29 mouse cellular contexts compared by ENCODE assay signal in genomic region chr16:28419693-28420299, GRCm38 (mm10).
A peak's percentile ranks its signal among the peaks of the same experiment; 100 is the strongest.
DNase-seq lines count a peak whose midpoint lies in the region; ATAC-seq and TF ChIP-seq lines count a peak whose summit lies in the region.
"Had no signal": no experiment of that assay in that cellular context is flagged by ENCODE, and none has a peak within 500 bp of the region (broad histone marks: within the 10 kb centered on the region; RNA-seq: fewer than 3 reads in every experiment).

No protein-coding gene starts in this region.

- H3K27me3 ChIP-seq in kidney, adult 2 months (replicated peaks; ENCODE audit: control insufficient read depth, insufficient read depth, low read length), result no peaks in the 10 kb centered on the region
- no peaks in the 10 kb centered on the region for H3K27me3 ChIP-seq in liver, adult 2 months (ENCODE audit: control insufficient read depth, insufficient read depth, low read length)
- no peaks in the 10 kb centered on the region for H3K27me3 ChIP-seq in liver, embryonic 11.5 days (replicated peaks; ENCODE audit: control insufficient read depth, insufficient read depth, low read length)
- no peaks in the 10 kb centered on the region for H3K27me3 ChIP-seq in lung, postnatal 0 days (replicated peaks; ENCODE audit: insufficient read depth, low read length)
- H3K27me3 ChIP-seq: forebrain, embryonic 12.5 days; heart, embryonic 12.5 days; hindbrain, embryonic 13.5 days; midbrain, embryonic 15.5 days; neural tube, embryonic 15.5 days; stomach, embryonic 15.5 days had no signal

- H3K9ac ChIP-seq in liver, adult 2 months (ENCODE audit: low read depth, low read length), result no peak overlapping the region
- H3K9ac ChIP-seq in liver, embryonic 11.5 days (ENCODE audit: low read depth, low read length), result no peak overlapping the region
- H3K9ac ChIP-seq in lung, postnatal 0 days (replicated peaks; ENCODE audit: low read depth), result no peak overlapping the region
- H3K9ac ChIP-seq: forebrain, embryonic 12.5 days; forebrain, postnatal 0 days; heart, embryonic 12.5 days; hindbrain, embryonic 13.5 days; midbrain, embryonic 15.5 days; neural tube, embryonic 15.5 days; stomach, embryonic 15.5 days had no signal

- peak; percentile 3 for DNase-seq in kidney, adult 2 months
- DNase-seq in kidney, adult 18-20 months, result no peak
- peak; percentile 55 for DNase-seq in liver, adult 2 months (ENCODE audit: extremely low read depth, low read depth, low spot score)
- no peak for DNase-seq in liver, embryonic 11.5 days (ENCODE audit: low spot score)
- DNase-seq in lung, postnatal 0 days (ENCODE audit: low spot score), result peak; percentile 56
- DNase-seq in lung, postnatal 36 days, result peak; percentile 28
- DNase-seq in layer of hippocampus, adult 9-10 months (ENCODE audit: low spot score), result no peak
- DNase-seq: B cell, adult 2 months; cerebellum, adult 2 months; cerebellum, postnatal 14 days; forebrain, postnatal 0 days; gastrocnemius, postnatal 25 days; heart, adult 18-20 months; heart, postnatal 4 days; layer of hippocampus, adult 9-11 months; liver; retina, postnatal 1 day; right cerebral cortex, postnatal 14 days; thymus, postnatal 14 days had no signal

- no peak for ATAC-seq in liver, embryonic 11.5 days (replicated peaks; ENCODE audit: low FRiP score)
- ATAC-seq in lung, postnatal 0 days, result peak; percentile 77
- no peak for ATAC-seq in erythroblast, adult 5-6 weeks (replicated peaks; ENCODE audit: low FRiP score, poor library complexity, severe bottlenecking)
- ATAC-seq: activated CD4-positive, CD25-positive, alpha-beta regulatory T cell, adult 4 months; forebrain, postnatal 0 days; intestine, embryonic 16.5 days; midbrain, embryonic 15.5 days had no signal

- no peak for TF ChIP-seq CTCF in kidney, adult 2 months (conservative IDR thresholded peaks at IDR 0.05; ENCODE audit: insufficient read depth, insufficient read length, low read depth, low read length)
- TF ChIP-seq CTCF in liver, adult 2 months (IDR thresholded peaks at IDR 0.05; ENCODE audit: low read depth, low read length), result no peak
- no peak for TF ChIP-seq CTCF in lung, postnatal 0 days (IDR thresholded peaks at IDR 0.05)

- no peaks in the 10 kb centered on the region for H3K9me3 ChIP-seq in liver, embryonic 11.5 days (ENCODE audit: control insufficient read depth, low read length)
- no peaks in the 10 kb centered on the region for H3K9me3 ChIP-seq in lung, postnatal 0 days (ENCODE audit: low read length)
- H3K9me3 ChIP-seq: forebrain, embryonic 12.5 days; heart, embryonic 12.5 days; hindbrain, embryonic 13.5 days; midbrain, embryonic 10.5 days; midbrain, embryonic 15.5 days; neural tube, embryonic 15.5 days; stomach, embryonic 15.5 days had no signal

- no peak overlapping the region for H3K4me2 ChIP-seq in liver, embryonic 11.5 days
- H3K4me2 ChIP-seq in lung, postnatal 0 days (replicated peaks; ENCODE audit: low read depth, low read length), result no peak overlapping the region
- H3K4me2 ChIP-seq: forebrain, embryonic 12.5 days; heart, embryonic 12.5 days; hindbrain, embryonic 13.5 days; midbrain, embryonic 15.5 days; neural tube, embryonic 15.5 days; stomach, embryonic 15.5 days had no signal

- H3K36me3 ChIP-seq in kidney, adult 2 months (ENCODE audit: control insufficient read depth, insufficient read depth, low read length), result no peaks in the 10 kb centered on the region
- no peaks in the 10 kb centered on the region for H3K36me3 ChIP-seq in liver, adult 2 months (ENCODE audit: control insufficient read depth, insufficient read depth, low read length)
- H3K36me3 ChIP-seq in liver, embryonic 11.5 days (ENCODE audit: control insufficient read depth, insufficient read depth, low read length), result no peaks in the 10 kb centered on the region
- no peaks in the 10 kb centered on the region for H3K36me3 ChIP-seq in lung, postnatal 0 days (ENCODE audit: insufficient read depth, low read length)
- H3K36me3 ChIP-seq: forebrain, embryonic 12.5 days; heart, embryonic 12.5 days; hindbrain, embryonic 13.5 days; midbrain, embryonic 10.5 days; midbrain, embryonic 15.5 days; neural tube, embryonic 15.5 days; stomach, embryonic 15.5 days had no signal

- no peak overlapping the region for H3K27ac ChIP-seq in kidney, adult 2 months (ENCODE audit: insufficient read depth, low read depth, low read length)
- no peak overlapping the region for H3K27ac ChIP-seq in liver, adult 2 months (replicated peaks; ENCODE audit: insufficient read depth, low read depth, low read length)
- H3K27ac ChIP-seq in liver, embryonic 11.5 days (ENCODE audit: low read depth, low read length), result no peak overlapping the region
- H3K27ac ChIP-seq in lung, postnatal 0 days (ENCODE audit: low read length), result no peak overlapping the region
- H3K27ac ChIP-seq: forebrain, embryonic 12.5 days; hindbrain, embryonic 13.5 days; midbrain, embryonic 10.5 days; midbrain, embryonic 15.5 days; neural tube, embryonic 15.5 days; stomach, embryonic 15.5 days had no signal

- 38% methylated on average over 3 of the region's 3 CpGs for WGBS in kidney, adult 2 months
- WGBS in liver, adult 2 months, result 45% methylated on average over 3 of the region's 3 CpGs
- WGBS in liver, embryonic 11.5 days, result 66% methylated on average over 3 of the region's 3 CpGs
- WGBS in lung, postnatal 0 days, result 43% methylated on average over 3 of the region's 3 CpGs

- H3K79me2 ChIP-seq in liver, adult 2 months (ENCODE audit: control insufficient read depth, insufficient read depth, low read length), result no peaks in the 10 kb centered on the region

- TF ChIP-seq POLR2A in kidney, adult 2 months (IDR thresholded peaks at IDR 0.05; ENCODE audit: low read depth, low read length), result no peak
- TF ChIP-seq POLR2A in liver, adult 2 months (IDR thresholded peaks at IDR 0.05; ENCODE audit: extremely low read depth, insufficient read depth, low read length), result no peak

- no peaks in the 10 kb centered on the region for H3K4me1 ChIP-seq in kidney, adult 2 months (ENCODE audit: control insufficient read depth, insufficient read depth, low read length)
- no peaks in the 10 kb centered on the region for H3K4me1 ChIP-seq in liver, adult 2 months (ENCODE audit: control insufficient read depth, insufficient read depth, low read length)
- H3K4me1 ChIP-seq in liver, embryonic 11.5 days (replicated peaks; ENCODE audit: control insufficient read depth, insufficient read depth, low read length), result no peaks in the 10 kb centered on the region
- H3K4me1 ChIP-seq in lung, postnatal 0 days (ENCODE audit: insufficient read depth, low read depth, low read length), result no peaks in the 10 kb centered on the region
- H3K4me1 ChIP-seq: forebrain, embryonic 12.5 days; heart, embryonic 12.5 days; hindbrain, embryonic 13.5 days; midbrain, embryonic 10.5 days; midbrain, embryonic 15.5 days; neural tube, embryonic 15.5 days; stomach, embryonic 15.5 days had no signal

- TF ChIP-seq EP300 in lung, postnatal 0 days (IDR thresholded peaks at IDR 0.05), result peak; percentile 52; the same call in 1 of the 2 replicates

- no peak overlapping the region for H3K4me3 ChIP-seq in kidney, adult 2 months (ENCODE audit: insufficient read depth, low read depth, low read length)
- H3K4me3 ChIP-seq in liver, adult 2 months (ENCODE audit: insufficient read depth, low read depth, low read length), result no peak overlapping the region
- no peak overlapping the region for H3K4me3 ChIP-seq in liver, embryonic 11.5 days (ENCODE audit: low read depth, low read length)
- no peak overlapping the region for H3K4me3 ChIP-seq in lung, postnatal 0 days (ENCODE audit: low read depth, low read length)
- H3K4me3 ChIP-seq: forebrain, embryonic 12.5 days; heart, embryonic 12.5 days; hindbrain, embryonic 13.5 days; midbrain, embryonic 10.5 days; midbrain, embryonic 15.5 days; neural tube, embryonic 15.5 days; stomach, embryonic 15.5 days had no signal

Comparison
In these comparisons a context has a peak if more than half of its experiments do, and no peak if none do; other contexts are left out.
1. DNase-seq: peak in kidney, adult 2 months (single experiment), liver, adult 2 months (single experiment), lung, postnatal 0 days (single experiment) and lung, postnatal 36 days (single experiment); none in kidney, adult 18-20 months (single experiment), liver, embryonic 11.5 days (single experiment) and layer of hippocampus, adult 9-10 months (single experiment).